Mouse (Mus musculus) ovary, postnatal 36 days (tissue): ENCODE results near the gene Fpgs.

Source experiments
- DNase-seq: peaks from one replicate; pipeline ENCODE4 v3.0.0; 2022; ENCODE audit warnings: low spot score, mixed read lengths

Gene Fpgs

GRCm38 (mm10) chr2:32671147-32671546 is 32.8 kb downstream of the Fpgs start:
- DNase-seq: no peak

- DNase-seq: no peak
Observed at GRCm38 (mm10) chr2:32669876-32670275, 34.1 kb downstream of the Fpgs start.

GRCm38 (mm10) chr2:32668176-32668575 is 35.8 kb downstream of the Fpgs start:
- DNase-seq: no peak

GRCm38 (mm10) chr2:32667775-32668174 is 36.2 kb downstream of the Fpgs start:
- DNase-seq: no peak

GRCm38 (mm10) chr2:32665853-32666252 is 38.1 kb downstream of the Fpgs start:
- no peak for DNase-seq

GRCm38 (mm10) chr2:32665345-32665744 is 38.6 kb downstream of the Fpgs start:
- DNase-seq: no peak

- DNase-seq: no peak
Observed at GRCm38 (mm10) chr2:32662291-32662690, 41.7 kb downstream of the Fpgs start.

GRCm38 (mm10) chr2:32661509-32662107 is 42.3 kb downstream of the Fpgs start:
- no peak for DNase-seq

GRCm38 (mm10) chr2:32658873-32659272 is 45.1 kb downstream of the Fpgs start:
- DNase-seq: no peak

- DNase-seq: no peak
Observed at GRCm38 (mm10) chr2:32655826-32656225, 48.1 kb downstream of the Fpgs start.

- DNase-seq: no peak
Observed at GRCm38 (mm10) chr2:32655394-32655744, 48.6 kb downstream of the Fpgs start.

GRCm38 (mm10) chr2:32654743-32655393 is 49.1 kb downstream of the Fpgs start:
- no peak for DNase-seq

- no peak for DNase-seq
Observed at GRCm38 (mm10) chr2:32653764-32654163, 50.2 kb downstream of the Fpgs start.

- no peak for DNase-seq
Observed at GRCm38 (mm10) chr2:32647366-32647765, 56.6 kb downstream of the Fpgs start.

GRCm38 (mm10) chr2:32646379-32647056 is 57.4 kb downstream of the Fpgs start, which contains the start of gene Eng:
TSS of gene Eng (plus strand) at chr2:32646595.
- DNase-seq: no peak

GRCm38 (mm10) chr2:32645647-32646046 is 58.3 kb downstream of the Fpgs start:
- DNase-seq: no peak

- DNase-seq: no peak
Observed at GRCm38 (mm10) chr2:32644799-32645475, 59.0 kb downstream of the Fpgs start.

GRCm38 (mm10) chr2:32644083-32644482 is 59.9 kb downstream of the Fpgs start:
- DNase-seq: no peak

GRCm38 (mm10) chr2:32642813-32643212 is 61.1 kb downstream of the Fpgs start:
- DNase-seq: no peak

GRCm38 (mm10) chr2:32641810-32642209 is 62.1 kb downstream of the Fpgs start:
- DNase-seq: no peak

GRCm38 (mm10) chr2:32640550-32641051 is 63.3 kb downstream of the Fpgs start:
- DNase-seq: no peak

- DNase-seq: no peak
Observed at GRCm38 (mm10) chr2:32639632-32640031, 64.3 kb downstream of the Fpgs start.
